Mouse (Mus musculus) gastrocnemius, adult 2 months (tissue): ENCODE measurements around the gene Gstt4. TPM values are rescaled to one million over a fixed set of nuclear protein-coding genes. Genes with fewer than 3 reads are reported as not detected.
"Not testable (repeated sequence)": the region's sequence is repeated elsewhere in the genome, so short reads cannot be mapped to it uniquely, and the experiment has no call there.

Source experiments
- DNase-seq: peaks from one replicate; pipeline ENCODE4 v3.0.0; 2022
- H3K27ac ChIP-seq: fragments of 200-600 bp; 2 replicates; pipeline ENCODE4 v1.8.1; 2022; ENCODE audit warnings: mild to moderate bottlenecking
- H3K4me3 ChIP-seq: fragments of 200-600 bp; 2 replicates; pipeline ENCODE4 v1.8.1; 2022; ENCODE audit warnings: mild to moderate bottlenecking, moderate library complexity
- CTCF ChIP-seq: fragments of 200-600 bp; IDR thresholded peaks from 2 replicates; pipeline ENCODE4 v1.8.1; 2022; ENCODE audit warnings: antibody characterized with exemption, mild to moderate bottlenecking, moderate library complexity
- intact Hi-C: fragments of 180-260 bp; cut with DNase I; formaldehyde crosslinking; loops from one replicate; pipeline ENCODE4 v1.15.1; 2025
- long read RNA-seq, 2 experiments: library from polyadenylated mRNA; stranded (forward); transcript quantifications; one replicate each; pipeline ENCODE4 v2.0.0; 2021
- total RNA-seq, 2 experiments: library from RNA; stranded (reverse); gene quantifications; 2 replicates each; pipeline ENCODE4 v1.2.3; 2021

Gstt4 gene
- not detected for total RNA-seq
- long read RNA-seq, experiment 1 = 0 reads
- long read RNA-seq, experiment 2 = 0 reads

- TF ChIP-seq CTCF = no peak
- intact Hi-C loops = no loop called here
Measured at GRCm38 (mm10) chr10:75822443-75822842, at the start of gene Gstt4. TSS of gene Gstt4 (minus strand) at chr10:75822543.

DNA sequence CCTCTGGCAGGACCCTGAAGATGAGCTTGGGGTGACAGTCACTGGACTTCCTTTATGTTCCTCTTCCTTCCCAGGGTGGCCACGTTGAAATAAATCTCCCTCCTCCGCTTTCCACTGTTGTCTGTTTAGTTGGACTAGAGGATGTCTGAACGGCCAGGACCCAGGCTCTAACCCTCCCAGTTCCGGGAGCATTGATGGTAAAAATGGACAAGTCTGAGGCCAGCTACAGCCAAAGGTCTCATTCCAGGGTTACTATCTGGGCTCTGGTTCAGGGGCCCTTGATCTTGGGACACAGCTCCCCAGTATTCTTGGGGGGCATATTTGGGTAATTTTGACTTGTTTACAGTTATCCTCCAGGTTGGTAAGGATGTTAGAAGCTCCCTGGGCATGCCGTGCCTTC is 39.2 kb upstream of the Gstt4 start:
- DNase-seq = no peak
- intact Hi-C loops = no loop called here
- no peak overlapping the region for H3K27ac ChIP-seq
- TF ChIP-seq CTCF = no peak
- no peak overlapping the region for H3K4me3 ChIP-seq

More at GRCm38 (mm10) chr10:75822443-75822842, at the start of gene Gstt4:
- Histone ChIP-seq H3K27ac (no peak within 1 kb of the TSS), H3K4me3 (no peak within 1 kb of the TSS)
- no peak for DNase-seq

- no peak for DNase-seq
- peak overlapping the region; percentile 90 for H3K27ac ChIP-seq
- intact Hi-C loops = no loop called here
- no peak overlapping the region for H3K4me3 ChIP-seq
- no peak for TF ChIP-seq CTCF
Measured at GRCm38 (mm10) chr10:75860746-75861145, 38.4 kb upstream of the Gstt4 start.

DNA sequence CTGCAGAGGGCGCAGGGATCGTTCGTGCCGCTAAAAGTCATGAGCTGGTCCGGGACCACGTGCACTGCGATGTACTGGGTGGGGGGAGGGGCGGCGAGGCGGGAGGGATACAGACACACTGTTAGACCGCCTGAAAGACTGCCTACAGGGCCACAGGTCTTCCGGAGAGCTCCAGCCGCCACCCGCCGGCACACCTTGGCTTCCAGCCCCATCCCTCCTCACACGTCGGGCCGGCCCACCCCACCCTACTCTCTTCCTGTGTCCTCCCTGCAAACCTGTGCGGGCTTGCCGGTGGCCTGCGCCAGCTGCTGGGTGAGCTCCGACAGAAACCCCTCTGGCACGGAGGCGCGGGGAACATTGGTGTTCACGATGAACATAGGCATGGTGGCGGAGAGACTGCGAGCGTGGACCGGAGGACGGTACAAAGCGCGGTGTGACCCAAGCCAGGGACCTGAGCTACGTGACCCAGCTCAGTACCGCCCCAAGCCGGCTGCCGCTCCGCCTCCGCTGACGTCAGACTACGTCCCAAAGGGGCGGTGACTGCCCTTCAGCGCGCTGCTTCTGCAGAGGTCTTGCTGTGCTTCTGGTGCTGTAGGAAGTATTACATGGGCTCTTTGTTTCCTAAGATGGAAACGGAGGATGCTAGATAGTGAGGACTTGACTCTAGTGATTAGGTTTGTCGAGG is 37.6 kb upstream of the Gstt4 start, which contains the start of gene Mif:
Gene Mif (minus strand): TSS at position 455 of the 685 bp plus-strand sequence.
- peak; percentile 91 for DNase-seq
- intact Hi-C loops = not testable (repeated sequence)
- H3K4me3 ChIP-seq = peak within 1 kb of the TSS; percentile 73
- peak within 1 kb of the TSS; percentile 90 for H3K27ac ChIP-seq

DNA sequence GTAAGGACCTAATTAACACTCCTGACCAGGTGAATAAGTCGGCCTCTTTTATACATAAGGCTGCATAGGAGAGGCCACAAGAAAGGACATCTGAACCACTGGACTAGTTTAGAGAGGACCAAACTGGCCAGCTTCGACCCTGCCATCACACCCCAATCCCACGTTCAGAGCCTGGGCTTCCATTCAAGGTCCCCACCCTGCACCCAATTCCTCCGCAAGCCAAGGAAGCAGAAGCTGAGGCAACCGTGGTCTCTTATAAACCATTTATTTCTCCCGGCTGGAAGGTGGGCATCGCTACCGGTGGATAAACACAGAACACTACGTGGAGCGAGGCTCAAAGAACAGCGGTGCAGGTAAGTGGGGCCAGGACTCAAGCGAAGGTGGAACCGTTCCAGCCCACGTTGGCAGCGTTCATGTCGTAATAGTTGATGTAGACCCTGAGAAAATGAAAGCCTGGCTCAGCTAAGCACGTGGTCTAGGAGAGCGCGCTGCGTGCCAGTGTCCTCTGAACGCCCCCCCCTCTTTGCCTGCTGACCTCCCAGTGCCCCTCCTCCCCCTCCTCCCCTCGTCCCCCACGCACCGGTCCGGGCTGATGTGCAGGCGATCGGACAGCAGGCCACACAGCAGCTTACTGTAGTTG is 36.9 kb upstream of the Gstt4 start:
- H3K4me3 ChIP-seq = peak overlapping the region; percentile 73
- intact Hi-C loops = no loop called here
- H3K27ac ChIP-seq = peak overlapping the region; percentile 90; the same call in 1 of the 2 replicates
- TF ChIP-seq CTCF = no peak
- DNase-seq = no peak

GRCm38 (mm10) chr10:75857598-75857997 is 35.3 kb upstream of the Gstt4 start:
- no peak for TF ChIP-seq CTCF
- intact Hi-C loops = no loop called here
- Histone ChIP-seq H3K4me3 (no peak overlapping the region), H3K27ac (no peak overlapping the region)
- DNase-seq = no peak

GRCm38 (mm10) chr10:75856976-75857375 is 34.6 kb upstream of the Gstt4 start:
- no peak for DNase-seq
- TF ChIP-seq CTCF = no peak
- intact Hi-C loops = no loop called here
- Histone ChIP-seq H3K27ac (no peak overlapping the region), H3K4me3 (no peak overlapping the region)

- H3K4me3 ChIP-seq = no peak overlapping the region
- H3K27ac ChIP-seq = no peak overlapping the region
- DNase-seq = no peak
- intact Hi-C loops = no loop called here
- no peak for TF ChIP-seq CTCF
Measured at GRCm38 (mm10) chr10:75856155-75856907, 34.0 kb upstream of the Gstt4 start.

- Histone ChIP-seq H3K27ac (no peak overlapping the region), H3K4me3 (no peak overlapping the region)
- no peak for DNase-seq
- intact Hi-C loops = no loop called here
- TF ChIP-seq CTCF = no peak
Measured at GRCm38 (mm10) chr10:75855416-75855981, 33.2 kb upstream of the Gstt4 start.

- DNase-seq = no peak
- TF ChIP-seq CTCF = no peak
- no peak overlapping the region for H3K27ac ChIP-seq
- intact Hi-C loops = loop anchor here (5.0 kb wide), 1 partner anchor 217 kb away; no protein-coding TSS in a partner anchor
- H3K4me3 ChIP-seq = no peak overlapping the region
Measured at GRCm38 (mm10) chr10:75854791-75855190, 32.4 kb upstream of the Gstt4 start.

DNA sequence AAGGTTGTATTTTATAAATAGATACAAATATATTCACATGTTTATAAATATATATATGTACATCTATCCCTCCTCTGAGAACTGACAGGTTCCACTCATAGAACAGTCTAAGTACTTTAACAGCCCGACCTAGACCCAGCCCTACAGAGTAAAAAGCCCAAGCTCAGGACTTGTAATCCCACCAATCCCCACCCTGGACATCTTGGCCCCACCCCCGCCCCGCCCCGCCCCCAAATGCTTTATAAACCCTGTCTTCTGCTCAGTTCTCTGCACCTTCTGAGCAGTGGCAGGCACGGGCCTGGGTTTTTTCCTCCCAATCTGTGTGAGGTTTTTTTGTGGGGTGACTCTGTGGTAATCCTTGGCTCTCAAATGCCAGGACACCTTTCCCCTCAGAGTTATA is 31.8 kb upstream of the Gstt4 start:
- no peak overlapping the region for H3K27ac ChIP-seq
- H3K4me3 ChIP-seq = no peak overlapping the region
- no peak for DNase-seq
- intact Hi-C loops = loop anchor here (5.0 kb wide), 1 partner anchor 217 kb away; no protein-coding TSS in a partner anchor
- TF ChIP-seq CTCF = no peak

GRCm38 (mm10) chr10:75853452-75853851 is 31.1 kb upstream of the Gstt4 start:
- intact Hi-C loops = loop anchor here (1.0 to 5.0 kb wide), 3 partner anchors 109 to 267 kb away; no protein-coding TSS in a partner anchor
- no peak overlapping the region for H3K4me3 ChIP-seq
- peak; percentile 77 for TF ChIP-seq CTCF

More at GRCm38 (mm10) chr10:75853452-75853851, 31.1 kb upstream of the Gstt4 start:
- peak; percentile 82 for DNase-seq
- H3K27ac ChIP-seq = no peak overlapping the region
